Mouse (Mus musculus) liver, embryonic 14.5 days (tissue): ENCODE data around the gene Maco1. TPM values are rescaled to one million over a fixed set of nuclear protein-coding genes. Genes with fewer than 3 reads are reported as not detected.

Experiments used
- ATAC-seq: fragments of 200-750 bp; cut with Nextera tagmentation; 2 replicates; pipeline ENCODE4 v1.8.0; 2017; ENCODE audit warnings: moderate number of reproducible peaks, mild to moderate bottlenecking, moderate library complexity; ENCODE audit not compliant: insufficient read depth
- DNase-seq, 3 experiments: peaks; one replicate each; pipeline ENCODE4 v3.0.0-alpha.2; 2012 to 2013; ENCODE audit warnings: low read depth in 3 of 3, low spot score in 3 of 3
- H3K27ac ChIP-seq: fragments of 300-500 bp; sonication (generic); 2 replicates; pipeline ENCODE4 v1.5.1; 2014; ENCODE audit warnings: moderate library complexity, mild to moderate bottlenecking, control low read depth, inconsistent platforms
- H3K27me3 ChIP-seq: fragments of 300-500 bp; sonication (generic); 2 replicates; pipeline ENCODE4 v1.6.1; 2014; ENCODE audit warnings: mild to moderate bottlenecking, low read length, moderate library complexity; ENCODE audit not compliant: control insufficient read depth, insufficient read depth
- H3K36me3 ChIP-seq: fragments of 300-500 bp; sonication (generic); replicated peaks from 2 replicates; pipeline ENCODE4 v1.6.1; 2014; ENCODE audit warnings: low read depth; ENCODE audit not compliant: control insufficient read depth, insufficient read depth
- H3K4me1 ChIP-seq, 2 experiments: fragments of 200-500 bp in 1 of 2; fragments of 300-500 bp in 1 of 2; sonication (generic) in 1 of 2; replicated peaks; 2 replicates each; pipeline ENCODE4 v1.6.1; 2012 to 2014; ENCODE audit warnings: antibody characterized with exemption in 1 of 2, inconsistent platforms in 1 of 2, low read length in 1 of 2; ENCODE audit not compliant: control insufficient read depth in 2 of 2, insufficient read depth in 2 of 2
- H3K4me2 ChIP-seq: fragments of 300-500 bp; sonication (generic); 2 replicates; pipeline ENCODE4 v1.6.1; 2014; ENCODE audit warnings: low read depth, mild to moderate bottlenecking, control low read depth, moderate library complexity
- H3K4me3 ChIP-seq, 2 experiments: fragments of 200-500 bp in 1 of 2; fragments of 300-500 bp in 1 of 2; sonication (generic) in 1 of 2; 2 replicates each; pipeline ENCODE4 v1.5.1; 2012 to 2014; ENCODE audit warnings: low read depth in 2 of 2, low read length in 2 of 2, mild to moderate bottlenecking in 2 of 2, control low read depth in 1 of 2, inconsistent platforms in 1 of 2, moderate library complexity in 1 of 2; ENCODE audit not compliant: insufficient read depth in 1 of 2
- H3K9ac ChIP-seq: fragments of 300-500 bp; sonication (generic); replicated peaks from 2 replicates; pipeline ENCODE4 v1.6.1; 2014; ENCODE audit warnings: mild to moderate bottlenecking, control low read depth, moderate library complexity
- H3K9me3 ChIP-seq: fragments of 300-500 bp; sonication (generic); 2 replicates; pipeline ENCODE4 v1.6.1; 2016; ENCODE audit warnings: low read length, mixed read lengths; ENCODE audit not compliant: control insufficient read depth
- CTCF ChIP-seq: IDR thresholded peaks from 2 replicates; pipeline ENCODE4 v1.5.1; 2016; ENCODE audit warnings: antibody characterized with exemption, low read depth, control low read depth
- EP300 ChIP-seq: IDR thresholded peaks from 2 replicates; pipeline ENCODE4 v1.6.1; 2016; ENCODE audit warnings: antibody characterized with exemption, low read depth
- WGBS: fragments of 180-500 bp; shearing (Covaris S2); extraction: QIAGEN DNeasy Blood & Tissue Kit; methylation state at CpG from one replicate; pipeline ENCODE4 v1.1.7; 2014; ENCODE audit not compliant: insufficient replicate concordance; 5-methylcytosine and 5-hydroxymethylcytosine counted together
- polyA plus RNA-seq, 2 experiments: library from polyadenylated mRNA; depleted of rRNA in 1 of 2; stranded (reverse) in 1 of 2; unstranded in 1 of 2; fragments of >200 nt; fragmentation: Nextera tagmentation in 1 of 2; extraction: Ambion mirVana in 1 of 2; gene quantifications; 2 replicates each; pipeline versions ENCODE4 v1.2.1 to v1.2.3; 2012 to 2014

The Maco1 gene
- polyA plus RNA-seq, 2 experiments, result 9.3 to 13.0 TPM

DNA sequence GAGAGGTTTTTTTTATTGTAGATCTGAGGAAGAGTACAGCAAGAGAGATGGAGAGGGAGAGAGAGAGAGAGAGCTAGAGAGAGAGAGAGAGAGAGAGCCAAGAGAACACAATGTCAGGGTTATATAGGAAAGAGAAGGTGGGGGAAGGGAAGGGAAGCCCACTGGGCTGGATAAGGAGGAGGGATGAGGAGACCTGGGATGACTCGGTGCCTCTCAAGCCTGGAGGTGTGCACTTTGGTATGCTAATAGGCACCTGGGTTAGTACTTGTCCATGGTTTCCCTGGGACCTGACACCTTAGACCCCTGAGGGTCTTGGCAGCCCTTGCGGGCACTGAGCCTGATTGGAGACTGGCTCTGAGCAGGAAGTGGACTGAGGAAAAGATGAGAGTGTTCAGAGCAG, 18.8 kb upstream of the Maco1 start:
- Histone ChIP-seq H3K27me3 (no peaks in the 10 kb centered on the region), H3K4me2 (peak overlapping the region; percentile 48), H3K9ac (peak overlapping the region; percentile 28; the same call in 1 of the 2 replicates), H3K4me3 (no peak overlapping the region; a peak in 1 of 4 replicates), H3K9me3 (no peaks in the 10 kb centered on the region), H3K36me3 (peaks cover 73% of the 10 kb centered on the region), H3K4me1 (peaks cover 36 to 46% of the 10 kb centered on the region in 2 experiments), H3K27ac (peak overlapping the region; percentile 70)
- no peak for TF ChIP-seq CTCF
- no peak for TF ChIP-seq EP300
- DNase-seq (no peak), ATAC-seq (no peak)
- WGBS, result 62% methylated on average over 2 of the region's 2 CpGs

- peak overlapping the region in 1 of 2 experiments; percentile 10; a peak in 2 of 4 replicates for H3K4me3 ChIP-seq
- DNase-seq (no peak), ATAC-seq (no peak)
- H3K27ac ChIP-seq, result peak overlapping the region; percentile 70
- peaks cover 72% of the 10 kb centered on the region for H3K36me3 ChIP-seq
- 53% methylated on average over 4 of the region's 4 CpGs for WGBS
- no peak for TF ChIP-seq CTCF
- no peak for TF ChIP-seq EP300
- H3K9me3 ChIP-seq, result no peaks in the 10 kb centered on the region
- peaks cover 38 to 47% of the 10 kb centered on the region in 2 experiments for H3K4me1 ChIP-seq
- H3K9ac ChIP-seq, result peak overlapping the region; percentile 28
- H3K27me3 ChIP-seq, result no peaks in the 10 kb centered on the region
- peak overlapping the region; percentile 48 for H3K4me2 ChIP-seq
Measured at GRCm38 (mm10) chr4:134871477-134871876, 18.3 kb upstream of the Maco1 start.

DNA sequence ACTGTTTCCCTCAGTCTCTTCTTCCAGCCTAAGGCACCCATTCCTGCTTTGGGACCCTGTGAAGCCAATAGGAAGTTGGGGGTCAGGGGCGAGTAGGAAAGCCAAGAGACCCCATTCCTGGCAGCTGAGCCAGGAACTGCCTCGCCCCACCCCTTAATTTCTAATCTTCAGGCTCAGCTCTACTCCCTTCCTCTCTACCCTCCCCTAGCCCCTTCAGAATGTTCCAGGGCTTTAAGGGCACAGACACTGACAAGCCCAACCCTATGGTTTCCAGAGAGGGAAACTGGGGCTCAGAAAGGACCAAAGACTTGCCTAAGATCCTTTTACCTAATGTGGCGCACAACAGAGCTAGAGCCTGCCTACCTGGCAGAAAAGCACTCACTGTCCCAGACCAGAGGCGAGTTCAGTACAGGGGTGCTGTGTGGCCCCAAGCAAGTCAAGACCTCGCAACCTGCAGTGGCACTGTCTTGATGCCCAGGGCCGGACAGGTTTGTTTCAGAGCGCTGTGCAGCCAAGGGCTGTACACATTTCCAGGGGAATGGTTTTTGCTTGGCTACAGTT, 16.8 kb upstream of the Maco1 start:
- no peak for DNase-seq
- Histone ChIP-seq H3K9me3 (no peaks in the 10 kb centered on the region), H3K4me3 (peak overlapping the region; percentile 62 to 95), H3K4me2 (peak overlapping the region; percentile 97), H3K27me3 (no peaks in the 10 kb centered on the region), H3K27ac (peak overlapping the region; percentile 99), H3K9ac (peak overlapping the region; percentile 92), H3K36me3 (peaks cover 71% of the 10 kb centered on the region), H3K4me1 (peaks cover 41 to 50% of the 10 kb centered on the region in 2 experiments)
- TF ChIP-seq EP300 (no peak), CTCF (no peak)
- WGBS, result 35% methylated on average over 7 of the region's 7 CpGs
- peak; percentile 54 for ATAC-seq

DNA sequence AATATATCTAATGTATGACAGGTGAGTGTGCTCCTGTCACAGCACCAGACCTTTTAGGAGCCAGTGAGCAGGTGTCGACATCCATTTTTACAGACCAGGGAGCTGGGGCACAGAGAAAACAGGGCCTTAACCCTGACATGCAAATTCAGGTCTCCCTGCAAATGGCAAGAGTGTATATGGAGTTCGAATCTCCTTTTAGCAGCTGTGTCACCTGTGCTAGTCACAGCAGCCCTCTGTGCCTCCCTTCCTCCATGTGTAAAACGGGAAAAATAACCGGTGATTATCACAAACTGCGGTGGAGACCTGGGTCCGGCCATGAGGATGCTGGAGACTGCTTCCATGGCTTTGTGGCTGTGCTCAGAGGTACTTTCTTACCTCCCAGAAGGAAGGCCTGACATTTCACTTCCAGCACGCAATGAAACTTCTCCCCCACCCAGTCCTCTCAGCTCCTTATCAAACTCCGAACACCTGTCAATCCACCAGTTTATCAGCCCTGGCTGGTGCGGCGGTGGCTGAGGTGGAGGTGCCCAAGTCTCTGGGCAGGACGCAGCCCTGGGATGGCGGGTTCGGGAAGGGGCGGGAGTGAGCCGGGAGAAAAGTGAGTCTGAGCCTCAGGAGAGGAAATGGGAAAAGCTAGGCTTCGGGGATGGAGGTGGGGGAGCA, 16.1 kb upstream of the Maco1 start:
- 5% methylated on average over 16 of the region's 16 CpGs for whole genome bisulfite sequencing
- peak overlapping the region; percentile 97 for H3K4me2 ChIP-seq
- ATAC-seq, result peak; percentile 87
- H3K4me3 ChIP-seq, result peak overlapping the region; percentile 62 to 95
- H3K36me3 ChIP-seq, result peaks cover 64% of the 10 kb centered on the region
- peak overlapping the region; percentile 92 for H3K9ac ChIP-seq
- DNase-seq, result peak; percentile 92 to 95 (median 94)
- H3K27me3 ChIP-seq, result no peaks in the 10 kb centered on the region
- peak overlapping the region; percentile 99 for H3K27ac ChIP-seq
- H3K9me3 ChIP-seq, result no peaks in the 10 kb centered on the region
- TF ChIP-seq EP300 (peak; percentile 96), CTCF (no peak)
- H3K4me1 ChIP-seq, result peaks cover 41 to 50% of the 10 kb centered on the region in 2 experiments

- H3K4me1 ChIP-seq, result peaks cover 41 to 50% of the 10 kb centered on the region in 2 experiments
- TF ChIP-seq EP300 (peak; percentile 25; the same call in 1 of the 2 replicates), CTCF (no peak)
- H3K27me3 ChIP-seq, result no peaks in the 10 kb centered on the region
- H3K4me2 ChIP-seq, result peak overlapping the region; percentile 97
- no peak for DNase-seq
- ATAC-seq, result peak; percentile 7; the same call in 1 of the 2 replicates
- H3K27ac ChIP-seq, result peak overlapping the region; percentile 99
- peak overlapping the region; percentile 92 for H3K9ac ChIP-seq
- no peaks in the 10 kb centered on the region for H3K9me3 ChIP-seq
- peak overlapping the region; percentile 62 to 95 for H3K4me3 ChIP-seq
- 21% methylated on average over 9 of the region's 9 CpGs for WGBS
- H3K36me3 ChIP-seq, result peaks cover 59% of the 10 kb centered on the region
Measured at GRCm38 (mm10) chr4:134868490-134868889, 15.3 kb upstream of the Maco1 start.
